Mouse (Mus musculus) embryo, embryonic 10.5 days (tissue): ENCODE results near the gene Gjd3.
"Not testable (repeated sequence)": the region's sequence is repeated elsewhere in the genome, so short reads cannot be mapped to it uniquely, and the experiment has no call there.

ENCODE experiments used
- DNase-seq: peaks from one replicate; pipeline ENCODE4 v3.0.0-alpha.2; 2015; ENCODE audit warnings: low spot score

Gene Gjd3

GRCm38 (mm10) chr11:98933847-98934246 is 49.0 kb downstream of the Gjd3 start:
- DNase-seq = not testable (repeated sequence)

- DNase-seq = no peak
Observed at GRCm38 (mm10) chr11:98933151-98933550, 49.7 kb downstream of the Gjd3 start.

- no peak for DNase-seq
Observed at GRCm38 (mm10) chr11:98932293-98933091, 50.3 kb downstream of the Gjd3 start.
